ENCODE assay signal across 11 mouse cellular contexts in the genomic region with DNA sequence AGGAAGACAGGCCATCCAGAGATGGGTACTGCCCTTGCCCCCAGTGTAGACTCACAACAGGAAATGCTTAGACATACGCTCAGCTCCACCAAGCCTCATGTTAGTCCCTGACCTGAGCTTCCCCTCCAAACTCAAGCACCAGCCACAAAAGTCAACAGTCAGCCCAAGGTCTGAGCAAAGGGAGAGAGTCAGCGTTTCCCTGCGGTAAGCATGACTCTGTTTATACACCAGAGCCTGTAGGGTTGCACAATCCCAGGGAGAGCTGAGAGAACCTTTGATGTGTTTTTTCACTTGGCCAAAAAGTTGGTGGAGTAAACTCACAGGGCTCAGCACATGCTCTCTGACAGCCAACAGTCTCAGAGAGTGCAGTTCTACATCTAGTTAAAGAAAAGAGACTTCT.
DNase-seq lines count a peak whose midpoint lies in the region; ATAC-seq lines count a peak whose summit lies in the region.
"Had no signal": no experiment of that assay in that cellular context is flagged by ENCODE, and none has a peak within 500 bp of the region (broad histone marks: within the 10 kb centered on the region; RNA-seq: fewer than 3 reads in every experiment).

No protein-coding gene starts in this region.

- peak; percentile 76 for ATAC-seq in liver, embryonic 11.5 days (replicated peaks; ENCODE audit: low FRiP score)
- no peak for ATAC-seq in forebrain, embryonic 12.5 days (ENCODE audit: low FRiP score)
- ATAC-seq: activated CD4-positive, CD25-positive, alpha-beta regulatory T cell, adult 4 months had no signal

- WGBS in liver, embryonic 11.5 days: 41% methylated on average over 3 of the region's 3 CpGs
- 2% methylated on average over 3 of the region's 3 CpGs for WGBS in macrophage (ENCODE audit: missing documents)
- 80% methylated on average over 3 of the region's 3 CpGs for whole genome bisulfite sequencing in forebrain, embryonic 12.5 days

- no peak overlapping the region for H3K4me2 ChIP-seq in liver, embryonic 11.5 days
- H3K4me2 ChIP-seq in forebrain, embryonic 12.5 days: no peak overlapping the region

- no peaks in the 10 kb centered on the region for H3K79me2 ChIP-seq in macrophage (ENCODE audit: inconsistent target)

- H3K9ac ChIP-seq in liver, embryonic 11.5 days (ENCODE audit: low read depth, low read length): no peak overlapping the region
- H3K9ac ChIP-seq in forebrain, embryonic 12.5 days: no peak overlapping the region

- intact Hi-C loops in heart, postnatal 14 days (cut with DNase I): no loop called here
- intact Hi-C loops in left cerebral cortex, postnatal 10 days (cut with DNase I): no loop called here

- H3K27me3 ChIP-seq in liver, embryonic 11.5 days (replicated peaks; ENCODE audit: control insufficient read depth, insufficient read depth, low read length): no peaks in the 10 kb centered on the region
- H3K27me3 ChIP-seq in forebrain, embryonic 12.5 days: no peaks in the 10 kb centered on the region
- H3K27me3 ChIP-seq: CH12.LX had no signal

- no peaks in the 10 kb centered on the region for H3K9me3 ChIP-seq in liver, embryonic 11.5 days (ENCODE audit: control insufficient read depth, low read length)
- no peaks in the 10 kb centered on the region for H3K9me3 ChIP-seq in forebrain, embryonic 12.5 days

- peak; percentile 94 for DNase-seq in heart, adult 11 months
- DNase-seq in heart, postnatal 14 days: no peak
- DNase-seq in adipocyte (ENCODE audit: low spot score): peak; percentile 88
- DNase-seq in liver, embryonic 11.5 days (ENCODE audit: low spot score): no peak
- DNase-seq in spleen, adult 18-20 months: no peak
- DNase-seq in left cerebral cortex, postnatal 10 days (ENCODE audit: extremely low spot score in 1 of 2, low spot score in 2 of 2): no peak

- H3K36me3 ChIP-seq in liver, embryonic 11.5 days (ENCODE audit: control insufficient read depth, insufficient read depth, low read length): no peaks in the 10 kb centered on the region
- H3K36me3 ChIP-seq in macrophage (ENCODE audit: inconsistent target): no peaks in the 10 kb centered on the region
- no peaks in the 10 kb centered on the region; the same call in none of the 2 replicates for H3K36me3 ChIP-seq in forebrain, embryonic 12.5 days (replicated peaks)

- peak overlapping the region; percentile 79 for H3K27ac ChIP-seq in liver, embryonic 11.5 days (ENCODE audit: low read depth, low read length)
- peak overlapping the region; percentile 12 for H3K27ac ChIP-seq in macrophage
- H3K27ac ChIP-seq in forebrain, embryonic 12.5 days: no peak overlapping the region
- H3K27ac ChIP-seq: left cerebral cortex, adult 2 months had no signal

- H3K4me3 ChIP-seq in liver, embryonic 11.5 days (ENCODE audit: low read depth, low read length): no peak overlapping the region
- H3K4me3 ChIP-seq in macrophage (ENCODE audit: inconsistent target): no peak overlapping the region
- H3K4me3 ChIP-seq in forebrain, embryonic 12.5 days (replicated peaks): no peak overlapping the region
- H3K4me3 ChIP-seq: left cerebral cortex, adult 2 months had no signal

- peaks cover 25% of the 10 kb centered on the region for H3K4me1 ChIP-seq in liver, embryonic 11.5 days (replicated peaks; ENCODE audit: control insufficient read depth, insufficient read depth, low read length)
- no peaks in the 10 kb centered on the region for H3K4me1 ChIP-seq in forebrain, embryonic 12.5 days

Comparison
In these comparisons a context has a peak if more than half of its experiments do, and no peak if none do; other contexts are left out.
1. DNase-seq: peak in heart, adult 11 months (single experiment) and adipocyte (single experiment); none in heart, postnatal 14 days (0 of 2), liver, embryonic 11.5 days (single experiment), spleen, adult 18-20 months (0 of 2) and left cerebral cortex, postnatal 10 days (0 of 2).